In genomic region chr4:40163646-40164045, GRCm38 (mm10) we compare ENCODE assay signal across 18 mouse cellular contexts. TPM values are rescaled to one million over a fixed set of nuclear protein-coding genes. Genes with fewer than 3 reads are reported as not detected.
DNase-seq lines count a peak whose midpoint lies in the region; ATAC-seq and TF ChIP-seq lines count a peak whose summit lies in the region.
"Had no signal": no experiment of that assay in that cellular context is flagged by ENCODE, and none has a peak within 500 bp of the region (broad histone marks: within the 10 kb centered on the region; RNA-seq: fewer than 3 reads in every experiment).

No protein-coding gene starts in this region.

- WGBS in hindbrain, postnatal 0 days: 64% methylated on average over 10 of the region's 10 CpGs
- WGBS in hindbrain, embryonic 12.5 days: 83% methylated on average over 10 of the region's 10 CpGs
- WGBS in midbrain, postnatal 0 days: 74% methylated on average over 10 of the region's 10 CpGs
- 84% methylated on average over 10 of the region's 10 CpGs for WGBS in midbrain, embryonic 11.5 days

- no peaks in the 10 kb centered on the region for H3K9me3 ChIP-seq in hindbrain, postnatal 0 days (ENCODE audit: low read length)
- 0 out of 2 replicates have a peak, but pooled peaks cover 4% of the 10 kb centered on the region for H3K9me3 ChIP-seq in hindbrain, embryonic 12.5 days (replicated peaks)
- H3K9me3 ChIP-seq in midbrain, postnatal 0 days (ENCODE audit: low read length): no peaks in the 10 kb centered on the region
- no peaks in the 10 kb centered on the region; the same call in 1 of the 2 replicates for H3K9me3 ChIP-seq in midbrain, embryonic 11.5 days (ENCODE audit: control insufficient read depth, low read length)
- H3K9me3 ChIP-seq: forebrain, embryonic 15.5 days; heart, embryonic 10.5 days; hindbrain, embryonic 13.5 days had no signal

- H3K36me3 ChIP-seq in hindbrain, postnatal 0 days (ENCODE audit: insufficient read depth, low read length): peaks cover 21% of the 10 kb centered on the region
- H3K36me3 ChIP-seq in hindbrain, embryonic 12.5 days: peaks cover 24% of the 10 kb centered on the region
- H3K36me3 ChIP-seq in midbrain, postnatal 0 days (ENCODE audit: insufficient read depth, low read length): peaks cover 15% of the 10 kb centered on the region
- H3K36me3 ChIP-seq in midbrain, embryonic 11.5 days (ENCODE audit: control insufficient read depth, insufficient read depth, low read length): no peaks in the 10 kb centered on the region

- H3K27ac ChIP-seq in hindbrain, postnatal 0 days: no peak overlapping the region
- no peak overlapping the region for H3K27ac ChIP-seq in hindbrain, embryonic 12.5 days
- no peak overlapping the region for H3K27ac ChIP-seq in midbrain, postnatal 0 days (ENCODE audit: low read depth, low read length)
- no peak overlapping the region for H3K27ac ChIP-seq in midbrain, embryonic 11.5 days (ENCODE audit: low read depth, low read length)
- H3K27ac ChIP-seq: forebrain, embryonic 15.5 days; heart, embryonic 10.5 days; hindbrain, embryonic 13.5 days had no signal

- DNase-seq in CD4-positive, CD25-positive, alpha-beta regulatory T cell, adult 2 months (ENCODE audit: low read depth, low spot score): peak; percentile 5
- DNase-seq in hindbrain, postnatal 0 days (ENCODE audit: low spot score): peak; percentile 44
- peak; percentile 45 for DNase-seq in midbrain, postnatal 0 days (ENCODE audit: low spot score)
- no peak for DNase-seq in midbrain, embryonic 11.5 days (ENCODE audit: low spot score, missing footprints)
- DNase-seq in layer of hippocampus, adult 9-11 months: no peak
- DNase-seq: adrenal gland, adult 8-10 months; adrenal gland, postnatal 36 days; B cell, adult 2 months; cerebellum, adult 8-10 months; gastrocnemius, postnatal 10 days; heart, adult 18-20 months; heart, postnatal 10 days; heart, postnatal 4 days had no signal

- H3K27me3 ChIP-seq in hindbrain, postnatal 0 days (ENCODE audit: insufficient read depth, low read length): no peaks in the 10 kb centered on the region
- no peaks in the 10 kb centered on the region for H3K27me3 ChIP-seq in hindbrain, embryonic 12.5 days
- no peaks in the 10 kb centered on the region for H3K27me3 ChIP-seq in midbrain, postnatal 0 days (ENCODE audit: insufficient read depth, low read length)
- no peaks in the 10 kb centered on the region for H3K27me3 ChIP-seq in midbrain, embryonic 11.5 days (ENCODE audit: control insufficient read depth, insufficient read depth, low read length)
- H3K27me3 ChIP-seq: forebrain, embryonic 15.5 days; hindbrain, embryonic 13.5 days had no signal

- no peak overlapping the region for H3K4me2 ChIP-seq in hindbrain, postnatal 0 days (ENCODE audit: low read depth, low read length)
- no peak overlapping the region for H3K4me2 ChIP-seq in hindbrain, embryonic 12.5 days (replicated peaks)
- no peak overlapping the region for H3K4me2 ChIP-seq in midbrain, postnatal 0 days (ENCODE audit: low read depth, low read length, poor library complexity, severe bottlenecking)
- no peak overlapping the region for H3K4me2 ChIP-seq in midbrain, embryonic 11.5 days
- H3K4me2 ChIP-seq: forebrain, embryonic 15.5 days; hindbrain, embryonic 13.5 days had no signal

- H3K4me1 ChIP-seq in hindbrain, postnatal 0 days (ENCODE audit: insufficient read depth, low read length): no peaks in the 10 kb centered on the region
- H3K4me1 ChIP-seq in hindbrain, embryonic 12.5 days: no peaks in the 10 kb centered on the region
- no peaks in the 10 kb centered on the region for H3K4me1 ChIP-seq in midbrain, postnatal 0 days (ENCODE audit: insufficient read depth, low read length)
- no peaks in the 10 kb centered on the region for H3K4me1 ChIP-seq in midbrain, embryonic 11.5 days (ENCODE audit: control insufficient read depth, insufficient read depth, low read length)
- H3K4me1 ChIP-seq: forebrain, embryonic 15.5 days; hindbrain, embryonic 13.5 days had no signal

- ATAC-seq in CD4-positive, CD25-positive, alpha-beta regulatory T cell, adult 4 months: no peak
- 0 out of 2 replicates have a peak, but pooled peaks have one; percentile 51 for ATAC-seq in hindbrain, postnatal 0 days
- ATAC-seq in hindbrain, embryonic 12.5 days (ENCODE audit: low FRiP score): no peak
- no peak for ATAC-seq in midbrain, postnatal 0 days (ENCODE audit: low FRiP score)
- ATAC-seq in midbrain, embryonic 11.5 days (ENCODE audit: low FRiP score): no peak
- ATAC-seq: forebrain, embryonic 15.5 days had no signal

- no peak overlapping the region for H3K9ac ChIP-seq in hindbrain, postnatal 0 days (replicated peaks; ENCODE audit: low read length)
- H3K9ac ChIP-seq in hindbrain, embryonic 12.5 days: no peak overlapping the region
- no peak overlapping the region for H3K9ac ChIP-seq in midbrain, postnatal 0 days (replicated peaks; ENCODE audit: low read length, poor library complexity, severe bottlenecking)
- no peak overlapping the region for H3K9ac ChIP-seq in midbrain, embryonic 11.5 days (ENCODE audit: low read length)
- H3K9ac ChIP-seq: forebrain, embryonic 15.5 days; hindbrain, embryonic 13.5 days had no signal

- no peak overlapping the region for H3K4me3 ChIP-seq in hindbrain, postnatal 0 days (ENCODE audit: low read length)
- no peak overlapping the region for H3K4me3 ChIP-seq in hindbrain, embryonic 12.5 days
- H3K4me3 ChIP-seq in midbrain, postnatal 0 days (ENCODE audit: low read depth, low read length): no peak overlapping the region
- H3K4me3 ChIP-seq in midbrain, embryonic 11.5 days (ENCODE audit: low read depth, low read length): no peak overlapping the region
- H3K4me3 ChIP-seq: forebrain, embryonic 15.5 days; heart, embryonic 10.5 days; hindbrain, embryonic 13.5 days had no signal

- no peak for TF ChIP-seq CTCF in hindbrain, postnatal 0 days (IDR thresholded peaks at IDR 0.05; ENCODE audit: low read depth)
- no peak for TF ChIP-seq CTCF in midbrain, postnatal 0 days (IDR thresholded peaks at IDR 0.05)

RNA-seq across cellular contexts. Expression of gene Aco1, which starts 20.8 kb away (rescaled TPM):
- 10 to 100 TPM; 18.8 to 30.0 TPM for polyA plus RNA-seq in CD4-positive, CD25-positive, alpha-beta regulatory T cell, adult 4 months (2017; shearing (Covaris generic))
- 54.7 and 57.0 TPM in 2 replicates for total RNA-seq in hindbrain, postnatal 0 days (2014; rRNA removed)
- 37.5 and 38.3 TPM in 2 replicates for polyA plus RNA-seq in hindbrain, postnatal 0 days (2015; fragmentation: Nextera tagmentation; extraction: Ambion mirVana)
- 57.6 and 59.8 TPM in 2 replicates for polyA plus RNA-seq in hindbrain, embryonic 12.5 days (2016; fragmentation: Nextera tagmentation; extraction: Ambion mirVana)
- total RNA-seq in midbrain, postnatal 0 days (2014; rRNA removed): 54.0 and 57.5 TPM in 2 replicates
- 33.2 TPM in 2 replicates for polyA plus RNA-seq in midbrain, postnatal 0 days (2015; fragmentation: Nextera tagmentation; extraction: Ambion mirVana)
- polyA plus RNA-seq in midbrain, embryonic 11.5 days (2014; fragmentation: Nextera tagmentation; extraction: Ambion mirVana): 59.1 and 66.9 TPM in 2 replicates

Comparison
In these comparisons a context has a peak if more than half of its experiments do, and no peak if none do; other contexts are left out.
1. DNase-seq: peak in CD4-positive, CD25-positive, alpha-beta regulatory T cell, adult 2 months (single experiment), hindbrain, postnatal 0 days (single experiment) and midbrain, postnatal 0 days (single experiment); none in midbrain, embryonic 11.5 days (single experiment) and layer of hippocampus, adult 9-11 months (single experiment).